ENCODE assay signal across 25 mouse cellular contexts in the genomic region with DNA sequence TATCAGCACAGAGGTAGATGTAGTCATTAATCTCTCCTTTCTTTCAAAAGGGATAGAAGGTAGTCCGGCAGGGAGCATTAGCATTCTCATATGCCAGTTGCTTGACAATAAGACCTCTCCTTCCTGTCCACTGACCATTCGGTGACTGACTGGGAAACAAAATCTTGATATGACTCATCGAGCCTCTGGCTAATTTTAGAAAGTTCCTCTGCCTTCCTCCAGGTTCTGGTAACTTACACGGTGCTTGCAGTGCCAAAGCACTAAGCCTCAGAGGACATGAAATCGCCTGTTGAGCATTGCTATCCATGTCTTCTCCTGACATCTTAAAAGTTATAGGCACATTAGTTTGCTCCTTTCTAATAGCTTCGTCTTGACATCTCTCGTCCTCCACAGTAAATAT. TPM values are rescaled to one million over a fixed set of nuclear protein-coding genes. Genes with fewer than 3 reads are reported as not detected.
DNase-seq lines count a peak whose midpoint lies in the region; ATAC-seq and TF ChIP-seq lines count a peak whose summit lies in the region.
"Had no signal": no experiment of that assay in that cellular context is flagged by ENCODE, and none has a peak within 500 bp of the region (broad histone marks: within the 10 kb centered on the region; RNA-seq: fewer than 3 reads in every experiment).

No protein-coding gene starts in this region.

- no peak for TF ChIP-seq EP300 in heart, postnatal 0 days (IDR thresholded peaks at IDR 0.05; ENCODE audit: low read depth)

- no peaks in the 10 kb centered on the region for H3K27me3 ChIP-seq in heart, postnatal 0 days (ENCODE audit: control insufficient read depth, insufficient read depth, low read length)
- H3K27me3 ChIP-seq: forebrain, embryonic 15.5 days; midbrain, embryonic 13.5 days had no signal

- TF ChIP-seq CTCF in heart, postnatal 0 days (IDR thresholded peaks at IDR 0.05; ENCODE audit: low read depth) = no peak

- DNase-seq in gastrocnemius, adult 8-10 months (ENCODE audit: low spot score in 2 of 2) = peak; percentile 9 to 28
- DNase-seq in gastrocnemius, postnatal 10 days = no peak
- DNase-seq in 416B (ENCODE audit: low read depth) = peak; percentile 93
- DNase-seq in gastrocnemius, postnatal 25 days = peak; percentile 40
- DNase-seq in heart, postnatal 0 days (ENCODE audit: low spot score) = peak; percentile 77
- no peak for DNase-seq in spleen, adult 12 weeks (ENCODE audit: low spot score)
- no peak for DNase-seq in retina, postnatal 1 day
- no peak for DNase-seq in layer of hippocampus, adult 11-12 months (ENCODE audit: low spot score)
- DNase-seq: adrenal gland, postnatal 25 days; cerebellum, adult 11 months; cerebellum, postnatal 14 days; embryo, embryonic 11 days; kidney, adult 11 months; liver, postnatal 0 days; lung, postnatal 10 days; right cerebral cortex, postnatal 14 days had no signal

- peak; percentile 66; the same call in 1 of the 2 replicates for ATAC-seq in heart, postnatal 0 days (ENCODE audit: insufficient read depth, low read depth)
- ATAC-seq: forebrain, embryonic 15.5 days; hindbrain, postnatal 0 days; liver, postnatal 0 days; midbrain, embryonic 13.5 days had no signal

- H3K36me3 ChIP-seq in heart, postnatal 0 days (replicated peaks; ENCODE audit: control insufficient read depth, insufficient read depth, low read length) = no peaks in the 10 kb centered on the region
- H3K36me3 ChIP-seq: forebrain, embryonic 15.5 days; hindbrain, embryonic 10.5 days; limb, embryonic 10.5 days; midbrain, embryonic 13.5 days had no signal

- 23% methylated on average over 7 of the region's 7 CpGs for WGBS in heart, postnatal 0 days

- H3K4me2 ChIP-seq in heart, postnatal 0 days (ENCODE audit: low read depth, low read length) = no peak overlapping the region
- H3K4me2 ChIP-seq: forebrain, embryonic 15.5 days; midbrain, embryonic 13.5 days had no signal

- no peak overlapping the region for H3K4me3 ChIP-seq in heart, postnatal 0 days (ENCODE audit: low read depth, low read length)
- H3K4me3 ChIP-seq: forebrain, embryonic 15.5 days; hindbrain, embryonic 10.5 days; layer of hippocampus, adult 2 months; limb, embryonic 10.5 days; midbrain, embryonic 13.5 days had no signal

- H3K9me3 ChIP-seq in heart, postnatal 0 days (replicated peaks; ENCODE audit: control insufficient read depth, low read length) = no peaks in the 10 kb centered on the region
- H3K9me3 ChIP-seq: forebrain, embryonic 15.5 days; hindbrain, embryonic 10.5 days; limb, embryonic 10.5 days; midbrain, embryonic 13.5 days had no signal

- H3K9ac ChIP-seq in heart, postnatal 0 days (replicated peaks; ENCODE audit: low read depth, low read length) = no peak overlapping the region
- H3K9ac ChIP-seq: forebrain, embryonic 15.5 days; liver, postnatal 0 days; midbrain, embryonic 13.5 days had no signal

- peak overlapping the region; percentile 87 for H3K27ac ChIP-seq in heart, postnatal 0 days (ENCODE audit: low read depth)
- H3K27ac ChIP-seq: forebrain, embryonic 15.5 days; hindbrain, embryonic 10.5 days; hindbrain, postnatal 0 days; kidney, postnatal 0 days; layer of hippocampus, adult 2 months; limb, embryonic 10.5 days; midbrain, embryonic 13.5 days; stomach, postnatal 0 days had no signal

- peaks cover 15% of the 10 kb centered on the region for H3K4me1 ChIP-seq in heart, postnatal 0 days (ENCODE audit: control insufficient read depth, insufficient read depth)
- H3K4me1 ChIP-seq: forebrain, embryonic 15.5 days; hindbrain, embryonic 10.5 days; limb, embryonic 10.5 days; midbrain, embryonic 13.5 days had no signal

RNA-seq across cellular contexts. Expression of a gene that starts 38.8 kb away (rescaled TPM):
- total RNA-seq in gastrocnemius, adult 8-10 months (2022) = 10 to 100 TPM; 53.4 to 71.3 (median 60.7) TPM
- 10 to 100 TPM; 41.4 to 47.4 TPM for total RNA-seq in gastrocnemius, postnatal 10 days (2021)
- 10 to 100 TPM; 37.4 to 44.4 TPM for total RNA-seq in gastrocnemius, postnatal 25 days (2021)
- 69.2 and 71.9 TPM in 2 replicates for total RNA-seq in heart, postnatal 0 days (2014; rRNA removed; ENCODE audit: low replicate concordance)
- polyA plus RNA-seq in heart, postnatal 0 days (2015; fragmentation: Nextera tagmentation; extraction: Ambion mirVana) = 41.8 and 50.6 TPM in 2 replicates
- total RNA-seq: liver, adult 2 months had no signal
- polyA plus RNA-seq: liver, adult 2 months; liver, postnatal 0 days had no signal

Comparison
In these comparisons a context has a peak if more than half of its experiments do, and no peak if none do; other contexts are left out.
1. DNase-seq: peak in gastrocnemius, adult 8-10 months (2 of 2), 416B (single experiment), gastrocnemius, postnatal 25 days (single experiment) and heart, postnatal 0 days (single experiment); none in gastrocnemius, postnatal 10 days (single experiment), spleen, adult 12 weeks (single experiment), retina, postnatal 1 day (single experiment) and layer of hippocampus, adult 11-12 months (single experiment).